Mouse (Mus musculus) urinary bladder, postnatal 14 days (tissue): ENCODE measurements around the gene Bcas3.

Experiments used
- DNase-seq: peaks from one replicate; pipeline ENCODE4 v3.0.0; 2021; ENCODE audit warnings: low spot score

Bcas3 gene

GRCm38 (mm10) chr11:85792534-85793215 is 439.7 kb downstream of the Bcas3 start:
- peak; percentile 82 for DNase-seq

- no peak for DNase-seq
These were observed 446.5 kb downstream of the Bcas3 start for GRCm38 (mm10) chr11:85799456-85799855.

- no peak for DNase-seq
These were observed 446.9 kb downstream of the Bcas3 start for GRCm38 (mm10) chr11:85799856-85800255.

- peak; percentile 46 for DNase-seq
These were observed 447.4 kb downstream of the Bcas3 start for GRCm38 (mm10) chr11:85800380-85800779.

GRCm38 (mm10) chr11:85804048-85804447 is 451.1 kb downstream of the Bcas3 start:
- no peak for DNase-seq

- DNase-seq, result no peak
These were observed 452.8 kb downstream of the Bcas3 start for GRCm38 (mm10) chr11:85805779-85806178.

- no peak for DNase-seq
These were observed 454.4 kb downstream of the Bcas3 start for GRCm38 (mm10) chr11:85807353-85807752.

GRCm38 (mm10) chr11:85811229-85811628 is 458.3 kb downstream of the Bcas3 start:
- DNase-seq, result no peak

- DNase-seq, result no peak
These were observed 458.7 kb downstream of the Bcas3 start for GRCm38 (mm10) chr11:85811676-85812075.

GRCm38 (mm10) chr11:85812201-85812966 is 459.4 kb downstream of the Bcas3 start:
- peak; percentile 76 for DNase-seq

- DNase-seq, result no peak
These were observed 461.7 kb downstream of the Bcas3 start for GRCm38 (mm10) chr11:85814678-85815077.

GRCm38 (mm10) chr11:85816471-85816870 is 463.5 kb downstream of the Bcas3 start:
- no peak for DNase-seq

- peak; percentile 66 for DNase-seq
These were observed 465.4 kb downstream of the Bcas3 start for GRCm38 (mm10) chr11:85818401-85818800.

- no peak for DNase-seq
These were observed 468.0 kb downstream of the Bcas3 start for GRCm38 (mm10) chr11:85820959-85821358.

- no peak for DNase-seq
These were observed 468.7 kb downstream of the Bcas3 start for GRCm38 (mm10) chr11:85821659-85822058.

GRCm38 (mm10) chr11:85823181-85823580 is 470.2 kb downstream of the Bcas3 start:
- DNase-seq, result peak; percentile 95

GRCm38 (mm10) chr11:85823794-85824193 is 470.8 kb downstream of the Bcas3 start:
- no peak for DNase-seq

- no peak for DNase-seq
These were observed 472.1 kb downstream of the Bcas3 start for GRCm38 (mm10) chr11:85825031-85825430.

- DNase-seq, result no peak
These were observed 472.9 kb downstream of the Bcas3 start for GRCm38 (mm10) chr11:85825823-85826222.

GRCm38 (mm10) chr11:85827342-85827741 is 474.4 kb downstream of the Bcas3 start:
- peak; percentile 67 for DNase-seq

GRCm38 (mm10) chr11:85828691-85829519 is 475.9 kb downstream of the Bcas3 start:
- no peak for DNase-seq
